Mouse (Mus musculus) lung, embryonic 16.5 days (tissue): ENCODE data around the gene Fam107a. TPM values are rescaled to one million over a fixed set of nuclear protein-coding genes. Genes with fewer than 3 reads are reported as not detected.

Experiments used
- ATAC-seq: fragments of 200-750 bp; cut with Nextera tagmentation; 2 replicates; pipeline ENCODE4 v1.8.0; 2017; ENCODE audit warnings: low read depth, mild to moderate bottlenecking, moderate library complexity
- H3K27ac ChIP-seq: fragments of 300-500 bp; sonication (generic); 2 replicates; pipeline ENCODE4 v1.5.1; 2014; ENCODE audit warnings: mild to moderate bottlenecking, control low read depth, low read length
- H3K27me3 ChIP-seq: fragments of 300-500 bp; sonication (generic); 2 replicates; pipeline ENCODE4 v1.6.1; 2014; ENCODE audit warnings: low read depth, low read length, mixed read lengths; ENCODE audit not compliant: control insufficient read depth, insufficient read depth
- H3K36me3 ChIP-seq: fragments of 300-500 bp; sonication (generic); 2 replicates; pipeline ENCODE4 v1.6.1; 2014; ENCODE audit warnings: low read length; ENCODE audit not compliant: control insufficient read depth, insufficient read depth
- H3K4me1 ChIP-seq: fragments of 300-500 bp; sonication (generic); replicated peaks from 2 replicates; pipeline ENCODE4 v1.6.1; 2014; ENCODE audit warnings: low read length, mixed read lengths; ENCODE audit not compliant: control insufficient read depth, insufficient read depth
- H3K4me2 ChIP-seq: fragments of 300-500 bp; sonication (generic); 2 replicates; pipeline ENCODE4 v1.6.1; 2014; ENCODE audit warnings: low read depth, low read length, control low read depth
- H3K4me3 ChIP-seq: fragments of 300-500 bp; sonication (generic); 2 replicates; pipeline ENCODE4 v1.5.1; 2014; ENCODE audit warnings: mild to moderate bottlenecking, low read length, control low read depth
- H3K9ac ChIP-seq: fragments of 300-500 bp; sonication (generic); 2 replicates; pipeline ENCODE4 v1.6.1; 2014; ENCODE audit warnings: low read length, control low read depth
- H3K9me3 ChIP-seq: fragments of 300-500 bp; sonication (generic); 2 replicates; pipeline ENCODE4 v1.6.1; 2016; ENCODE audit warnings: low read length; ENCODE audit not compliant: control insufficient read depth
- WGBS: fragments of 180-500 bp; shearing (Covaris S2); extraction: QIAGEN DNeasy Blood & Tissue Kit; methylation state at CpG from one replicate; pipeline ENCODE4 v1.1.7; 2014; 5-methylcytosine and 5-hydroxymethylcytosine counted together
- polyA plus RNA-seq: library from polyadenylated mRNA; unstranded; fragments of >200 nt; fragmentation: Nextera tagmentation; extraction: Ambion mirVana; gene quantifications from 2 replicates; pipeline ENCODE4 v1.2.1, GENCODE M21; 2015

Fam107a gene
- polyA plus RNA-seq, result 0.40 and 0.58 TPM in 2 replicates

DNA sequence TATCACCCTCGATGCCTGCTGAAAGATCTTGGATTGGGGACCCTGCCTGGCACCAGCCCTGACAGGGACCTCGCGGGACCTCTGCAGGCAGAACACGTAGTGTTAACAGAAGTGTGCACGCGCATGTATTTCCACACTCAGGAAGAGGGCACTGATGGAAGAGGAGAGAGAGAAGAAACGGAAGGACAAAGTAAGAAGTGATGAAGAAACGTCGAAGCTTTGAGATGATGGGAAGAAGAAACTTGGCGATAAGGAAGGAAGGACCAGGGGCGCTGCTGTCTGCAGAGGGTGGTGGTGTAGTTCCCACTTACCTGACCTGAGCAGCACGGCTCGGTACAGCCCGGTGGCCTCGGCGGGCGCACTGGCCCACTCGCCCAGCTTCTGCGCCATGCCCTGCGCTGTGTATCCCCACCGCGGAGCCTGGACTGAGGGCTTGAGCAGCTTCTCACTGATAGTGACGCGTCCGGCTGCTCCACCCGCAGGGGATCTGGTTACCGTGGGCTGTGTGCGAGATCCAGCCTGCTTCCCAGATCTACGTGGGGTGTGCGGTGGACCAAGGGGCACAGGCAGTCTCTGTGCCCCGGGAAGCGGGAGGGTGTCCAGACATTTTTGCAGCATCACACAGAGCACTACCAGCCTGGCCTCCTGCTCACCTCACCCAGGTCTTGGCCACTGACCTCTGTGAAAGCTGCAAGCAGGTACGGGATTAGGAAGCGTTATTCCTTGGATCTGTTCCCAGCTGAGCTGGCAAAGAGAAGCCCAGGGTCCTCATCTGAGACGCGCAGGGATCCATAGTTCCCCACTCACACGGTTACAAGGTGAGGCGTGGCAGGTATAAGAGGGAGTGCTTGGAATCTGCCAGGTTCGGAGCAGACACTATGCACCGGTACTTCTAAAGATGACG lies at the start of gene Fam107a:
TSS of gene Fam107a (minus strand) at position 830 of the 904 bp plus-strand sequence.
- peak within 1 kb of the TSS; percentile 29 for H3K4me3 ChIP-seq
- peak; percentile 37; the same call in 1 of the 2 replicates for ATAC-seq
- H3K27ac ChIP-seq, result no peak within 1 kb of the TSS
- peak within 1 kb of the TSS; percentile 49 for H3K4me2 ChIP-seq
- WGBS, result 8% methylated on average over 41 of the region's 41 CpGs
- H3K27me3 ChIP-seq, result peaks cover 28% of the 10 kb centered on the region
- peaks cover 12% of the 10 kb centered on the region for H3K4me1 ChIP-seq
- H3K36me3 ChIP-seq, result no peaks in the 10 kb centered on the region
- no peak within 1 kb of the TSS for H3K9ac ChIP-seq
- H3K9me3 ChIP-seq, result no peaks in the 10 kb centered on the region

DNA sequence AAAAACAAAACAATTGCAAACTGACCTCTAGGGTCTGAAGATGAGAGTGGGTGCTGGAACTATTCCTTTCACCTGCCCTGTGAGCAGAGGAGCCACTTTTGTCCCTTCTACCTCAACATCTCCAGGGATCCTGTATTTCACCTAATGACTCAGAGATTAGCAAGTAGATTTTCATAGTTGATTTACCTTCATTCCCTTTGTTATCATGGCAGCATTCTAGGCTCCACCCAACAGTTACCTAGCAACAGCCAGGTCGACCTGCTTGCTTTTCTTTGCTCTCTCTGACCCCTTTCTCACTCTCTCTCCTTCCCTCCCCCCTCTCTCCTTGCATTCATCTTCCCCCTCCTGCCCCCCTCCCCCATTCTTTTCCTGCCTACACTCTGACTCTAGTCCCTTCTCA lies 49.3 kb upstream of the Fam107a start:
- 0% methylated on average over 1 of the region's 1 CpGs for WGBS
- H3K27me3 ChIP-seq, result no peaks in the 10 kb centered on the region
- H3K36me3 ChIP-seq, result no peaks in the 10 kb centered on the region
- no peaks in the 10 kb centered on the region for H3K4me1 ChIP-seq
- H3K9me3 ChIP-seq, result no peaks in the 10 kb centered on the region
- ATAC-seq, result no peak
- H3K27ac ChIP-seq, result no peak overlapping the region
- no peak overlapping the region for H3K4me3 ChIP-seq
- H3K4me2 ChIP-seq, result no peak overlapping the region
- no peak overlapping the region for H3K9ac ChIP-seq

DNA sequence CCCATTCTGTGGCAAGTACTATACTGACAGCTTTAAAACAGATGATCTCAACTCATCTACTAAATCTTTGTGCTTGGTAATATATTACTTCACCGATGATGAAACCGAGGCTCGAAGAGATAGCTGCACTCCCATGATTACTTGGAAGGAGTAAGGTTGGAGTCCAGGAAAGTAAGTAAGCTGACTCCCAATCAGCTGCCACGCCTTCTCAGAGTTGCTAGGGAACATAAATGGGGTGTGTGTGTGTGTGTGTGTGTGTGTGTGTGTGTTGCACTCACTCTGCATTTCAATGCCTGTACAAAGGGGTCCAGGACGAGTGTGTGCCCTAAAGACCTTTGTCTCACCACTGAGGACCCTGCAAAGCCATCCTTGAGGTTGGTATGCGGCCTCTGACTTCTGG lies 48.0 kb upstream of the Fam107a start:
- Histone ChIP-seq H3K4me3 (no peak overlapping the region), H3K27me3 (no peaks in the 10 kb centered on the region), H3K36me3 (no peaks in the 10 kb centered on the region), H3K4me2 (no peak overlapping the region), H3K27ac (no peak overlapping the region), H3K9ac (no peak overlapping the region), H3K4me1 (no peaks in the 10 kb centered on the region), H3K9me3 (no peaks in the 10 kb centered on the region)
- WGBS, result 63% methylated on average over 6 of the region's 6 CpGs
- no peak for ATAC-seq

DNA sequence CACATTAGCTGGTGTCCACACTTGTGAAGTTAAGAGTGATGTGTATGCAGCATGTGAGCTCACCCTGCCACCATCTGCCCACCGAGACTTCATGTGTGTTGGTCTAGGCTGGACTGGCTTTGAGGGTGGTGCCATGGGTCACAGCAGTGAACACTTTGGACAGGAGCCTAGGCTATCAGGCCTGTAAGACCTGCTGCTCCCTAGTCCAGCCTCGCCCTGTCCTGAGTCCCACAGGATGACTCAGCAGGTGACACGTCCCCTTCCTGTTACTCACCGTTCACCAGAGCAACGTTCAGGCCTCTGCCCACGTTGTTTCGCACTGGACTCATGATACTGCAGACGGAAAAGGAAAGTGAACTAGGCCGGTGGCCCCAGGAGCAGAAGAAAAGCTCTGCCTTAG lies 39.0 kb upstream of the Fam107a start:
- H3K9ac ChIP-seq, result no peak overlapping the region
- no peaks in the 10 kb centered on the region for H3K4me1 ChIP-seq
- H3K36me3 ChIP-seq, result no peaks in the 10 kb centered on the region
- H3K27me3 ChIP-seq, result no peaks in the 10 kb centered on the region
- 70% methylated on average over 9 of the region's 9 CpGs for WGBS
- ATAC-seq, result no peak
- no peak overlapping the region for H3K4me3 ChIP-seq
- H3K27ac ChIP-seq, result no peak overlapping the region
- no peaks in the 10 kb centered on the region for H3K9me3 ChIP-seq
- H3K4me2 ChIP-seq, result no peak overlapping the region

DNA sequence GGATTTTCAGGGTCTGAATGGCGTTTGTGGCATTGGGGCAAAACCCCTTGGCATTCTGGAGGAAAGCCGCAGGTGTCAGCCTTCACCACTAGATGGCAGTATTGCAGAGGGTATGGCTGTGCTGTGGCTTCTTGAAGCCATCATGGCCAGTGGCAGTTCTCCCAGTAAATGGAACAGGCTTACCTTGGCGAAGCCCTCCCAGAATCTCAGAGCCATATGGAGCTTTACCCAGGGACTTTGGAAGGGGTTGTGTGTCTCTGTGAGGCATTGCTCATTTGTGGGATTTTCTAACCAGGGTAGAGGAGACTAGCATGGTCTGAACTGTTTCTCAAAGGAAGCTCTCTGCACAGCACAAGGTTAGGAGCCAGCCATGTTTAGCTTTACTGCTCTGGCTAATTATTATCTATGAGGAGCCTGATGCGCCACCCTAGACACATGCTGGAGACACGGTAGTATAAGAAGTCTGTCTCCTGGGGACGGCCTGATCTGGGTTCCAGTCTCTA lies 38.2 kb upstream of the Fam107a start:
- peak; percentile 41; the same call in 1 of the 2 replicates for ATAC-seq
- no peak overlapping the region for H3K27ac ChIP-seq
- H3K4me1 ChIP-seq, result no peaks in the 10 kb centered on the region
- 22% methylated on average over 6 of the region's 6 CpGs for WGBS
- no peak overlapping the region for H3K4me2 ChIP-seq
- H3K36me3 ChIP-seq, result no peaks in the 10 kb centered on the region
- H3K4me3 ChIP-seq, result no peak overlapping the region
- no peak overlapping the region for H3K9ac ChIP-seq
- no peaks in the 10 kb centered on the region for H3K27me3 ChIP-seq
- H3K9me3 ChIP-seq, result no peaks in the 10 kb centered on the region

DNA sequence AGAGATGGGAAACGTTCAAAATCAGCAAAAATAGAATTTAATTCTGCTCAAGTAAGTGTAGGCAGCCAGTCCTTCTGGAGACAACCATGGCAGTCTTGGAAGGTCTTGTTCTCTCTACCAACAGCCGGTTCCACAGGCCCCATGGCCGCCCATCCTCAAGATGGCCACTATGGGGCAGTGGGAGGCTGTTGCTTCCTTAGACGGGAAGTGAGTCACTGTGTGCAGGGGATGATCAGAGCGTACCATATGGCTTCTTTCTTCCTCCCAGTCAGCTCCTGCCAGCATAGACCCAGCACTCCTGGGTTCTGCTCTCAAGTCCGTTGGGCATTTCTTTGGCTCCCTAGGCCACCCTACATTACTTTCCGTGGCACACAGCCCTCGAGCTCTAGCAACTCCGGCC lies 31.1 kb upstream of the Fam107a start:
- Histone ChIP-seq H3K4me1 (no peaks in the 10 kb centered on the region), H3K4me2 (no peak overlapping the region), H3K27me3 (no peaks in the 10 kb centered on the region), H3K9me3 (no peaks in the 10 kb centered on the region), H3K4me3 (no peak overlapping the region), H3K9ac (no peak overlapping the region), H3K36me3 (no peaks in the 10 kb centered on the region), H3K27ac (no peak overlapping the region)
- no peak for ATAC-seq
- WGBS, result 59% methylated on average over 9 of the region's 9 CpGs

DNA sequence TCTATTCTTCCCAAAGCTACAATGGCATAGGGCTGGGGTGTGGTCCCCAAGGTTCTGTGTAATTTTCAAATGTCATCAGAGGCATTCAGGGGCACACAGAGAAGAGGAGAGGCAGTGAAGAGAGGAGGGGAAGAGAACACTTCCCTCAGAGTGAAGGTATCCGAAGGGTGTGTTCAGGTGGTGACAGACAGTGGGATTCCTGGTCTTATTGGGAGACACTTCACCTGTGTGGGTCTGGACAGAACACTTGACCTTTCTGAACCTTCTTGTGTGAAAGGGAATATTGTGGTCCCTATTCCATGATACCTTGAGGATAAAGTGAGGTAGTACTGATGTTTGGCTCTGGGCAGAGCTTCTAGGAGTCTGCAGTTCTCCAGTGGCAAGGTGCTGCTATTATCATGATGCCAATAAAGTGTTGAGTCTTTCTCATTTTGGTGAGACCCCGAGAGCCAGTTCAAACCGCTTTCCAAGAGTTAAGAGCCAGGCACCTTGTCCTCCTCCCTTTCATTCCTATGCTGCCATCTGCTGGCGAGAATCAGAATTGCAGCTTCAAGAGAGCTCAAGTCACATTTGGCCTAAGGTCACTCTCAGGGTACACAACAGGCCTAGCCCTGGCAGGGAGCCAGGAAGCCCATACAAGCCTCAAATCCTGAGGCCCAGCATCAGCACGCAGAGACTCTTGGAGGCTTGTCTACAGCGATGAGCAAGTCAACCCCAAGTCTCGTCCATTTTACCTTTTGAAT lies 28.6 kb upstream of the Fam107a start:
- 17% methylated on average over 7 of the region's 7 CpGs for WGBS
- peak; percentile 21; the same call in 1 of the 2 replicates for ATAC-seq
- Histone ChIP-seq H3K4me2 (no peak overlapping the region), H3K9ac (no peak overlapping the region), H3K27ac (no peak overlapping the region), H3K4me1 (no peaks in the 10 kb centered on the region), H3K9me3 (no peaks in the 10 kb centered on the region), H3K27me3 (no peaks in the 10 kb centered on the region), H3K36me3 (no peaks in the 10 kb centered on the region), H3K4me3 (no peak overlapping the region)

DNA sequence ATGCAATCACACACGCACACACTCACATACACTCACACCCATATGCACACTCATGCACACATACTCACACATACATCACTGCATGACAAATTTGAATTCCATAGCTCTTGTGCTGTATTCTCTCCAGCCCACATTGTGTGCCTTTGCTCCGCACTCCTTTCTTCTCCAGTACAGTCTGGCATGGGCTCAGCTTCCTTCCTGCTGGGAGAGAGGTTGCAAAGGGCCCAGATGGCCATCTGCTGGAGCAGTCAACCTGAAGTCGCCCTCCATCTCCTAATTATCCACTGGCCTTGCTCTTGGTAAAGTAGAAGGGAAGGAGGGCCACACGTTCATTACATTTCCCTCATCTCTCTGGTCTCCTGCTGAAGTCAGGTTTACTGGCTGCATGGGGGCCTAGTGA lies 27.7 kb upstream of the Fam107a start:
- H3K36me3 ChIP-seq, result no peaks in the 10 kb centered on the region
- no peak overlapping the region for H3K4me3 ChIP-seq
- no peak overlapping the region for H3K27ac ChIP-seq
- no peak for ATAC-seq
- no peak overlapping the region for H3K4me2 ChIP-seq
- no peaks in the 10 kb centered on the region for H3K27me3 ChIP-seq
- H3K9me3 ChIP-seq, result no peaks in the 10 kb centered on the region
- H3K4me1 ChIP-seq, result no peaks in the 10 kb centered on the region
- H3K9ac ChIP-seq, result no peak overlapping the region
- WGBS, result 70% methylated on average over 4 of the region's 4 CpGs

DNA sequence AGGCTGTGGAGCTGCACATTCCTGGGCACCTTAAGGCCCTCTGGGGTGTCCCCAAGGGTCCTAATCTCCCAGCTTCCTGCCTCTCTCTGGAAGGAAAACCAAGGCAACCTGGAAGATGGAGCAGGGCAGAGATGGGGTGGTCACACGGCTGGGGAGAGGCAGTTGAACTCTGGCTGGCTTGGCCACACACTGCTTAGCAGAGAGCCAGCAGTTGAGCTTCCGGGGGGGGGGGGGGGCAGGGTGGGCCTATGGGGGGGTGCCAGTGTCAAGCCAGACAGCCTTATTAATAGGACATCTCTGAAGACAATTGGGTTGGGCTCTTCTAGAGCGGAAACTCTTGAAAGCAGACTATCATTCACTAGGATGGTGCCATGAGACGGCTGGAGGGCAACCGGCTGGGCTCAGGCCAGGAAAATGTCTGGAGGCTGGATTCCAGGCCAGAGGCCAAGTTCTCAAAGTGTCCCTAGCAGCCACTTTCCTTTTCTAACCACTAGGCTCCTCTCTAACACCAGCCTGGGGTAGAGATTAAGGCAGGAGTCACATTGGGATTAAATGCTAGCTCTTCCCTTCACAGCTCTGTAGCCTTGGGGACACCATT lies 24.8 kb upstream of the Fam107a start:
- H3K27ac ChIP-seq, result no peak overlapping the region
- H3K4me3 ChIP-seq, result no peak overlapping the region
- ATAC-seq, result 0 out of 2 replicates have a peak, but pooled peaks have one; percentile 34
- no peak overlapping the region for H3K9ac ChIP-seq
- H3K9me3 ChIP-seq, result no peaks in the 10 kb centered on the region
- no peak overlapping the region for H3K4me2 ChIP-seq
- H3K27me3 ChIP-seq, result no peaks in the 10 kb centered on the region
- no peaks in the 10 kb centered on the region for H3K36me3 ChIP-seq
- H3K4me1 ChIP-seq, result no peaks in the 10 kb centered on the region
- WGBS, result 41% methylated on average over 4 of the region's 5 CpGs
